Mouse (Mus musculus): ENCODE measurements at regions not wholly inside any gene's neighbourhood (a gene's known extent, or its start where the extent isn't known, plus 50 kb on each side); places are given as distances from the start of the nearest gene placed in this dataset.
A peak's percentile ranks its signal among the peaks of the same experiment; 100 is the strongest.

GRCm38 (mm10) chr8:23314275-23315123, 903.3 kb downstream of the Mrps31 start:
- no peaks in the 10 kb centered on the region for H3K36me3 ChIP-seq (ENCODE audit: insufficient read depth, low read length)
- ATAC-seq (ENCODE audit: low FRiP score, low TSS enrichment), result no peak
- no peak overlapping the region for H3K9ac ChIP-seq (replicated peaks; ENCODE audit: low read length)
- no peak overlapping the region; the same call in 1 of the 2 replicates for H3K4me2 ChIP-seq (replicated peaks; ENCODE audit: low read depth, low read length)
- H3K4me1 ChIP-seq (ENCODE audit: insufficient read depth, low read length), result no peaks in the 10 kb centered on the region
- WGBS, result 60% methylated on average over 16 of the region's 16 CpGs
- H3K9me3 ChIP-seq (ENCODE audit: low read length), result peaks cover 4% of the 10 kb centered on the region; the same call in 1 of the 2 replicates
- peak overlapping the region; percentile 62 for H3K27ac ChIP-seq (ENCODE audit: low read length)
- H3K27me3 ChIP-seq (ENCODE audit: insufficient read depth, low read length), result no peaks in the 10 kb centered on the region
- no peak overlapping the region for H3K4me3 ChIP-seq (ENCODE audit: low read length)

DNA sequence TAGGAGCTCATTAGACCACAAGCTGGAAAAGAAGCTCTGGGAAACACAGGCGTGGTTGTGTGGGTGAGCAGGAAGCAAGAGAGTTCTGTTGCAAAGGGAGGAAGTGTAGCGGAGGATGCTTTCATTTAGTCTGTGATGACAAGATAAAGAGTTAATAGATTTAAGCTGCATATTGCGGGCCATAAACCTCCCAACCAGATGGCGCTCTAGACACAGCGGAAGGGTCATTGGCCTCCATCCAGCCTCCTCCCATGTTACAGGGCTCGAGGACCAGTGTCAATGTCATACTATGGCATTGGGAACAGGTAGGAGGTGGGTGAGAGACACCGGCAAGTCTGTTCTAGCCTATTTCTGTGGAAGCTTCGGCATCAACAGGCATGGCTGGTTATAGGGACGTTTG, 908.4 kb downstream of the Mrps31 start:
- Histone ChIP-seq H3K4me2 (replicated peaks; ENCODE audit: low read depth, low read length) (no peak overlapping the region), H3K36me3 (ENCODE audit: insufficient read depth, low read length) (no peaks in the 10 kb centered on the region), H3K4me1 (ENCODE audit: insufficient read depth, low read length) (peaks cover 12% of the 10 kb centered on the region), H3K4me3 (ENCODE audit: low read length) (no peak overlapping the region), H3K9ac (replicated peaks; ENCODE audit: low read length) (no peak overlapping the region), H3K9me3 (ENCODE audit: low read length) (no peaks in the 10 kb centered on the region), H3K27me3 (ENCODE audit: insufficient read depth, low read length) (no peaks in the 10 kb centered on the region), H3K27ac (ENCODE audit: low read length) (no peak overlapping the region)
- WGBS, result 42% methylated on average over 9 of the region's 9 CpGs
- ATAC-seq (ENCODE audit: low FRiP score, low TSS enrichment), result no peak

- H3K4me2 ChIP-seq (replicated peaks; ENCODE audit: low read depth, low read length), result no peak overlapping the region
- no peak for ATAC-seq (ENCODE audit: low FRiP score, low TSS enrichment)
- no peaks in the 10 kb centered on the region for H3K9me3 ChIP-seq (ENCODE audit: low read length)
- peaks cover 12% of the 10 kb centered on the region for H3K4me1 ChIP-seq (ENCODE audit: insufficient read depth, low read length)
- H3K27me3 ChIP-seq (ENCODE audit: insufficient read depth, low read length), result no peaks in the 10 kb centered on the region
- H3K9ac ChIP-seq (replicated peaks; ENCODE audit: low read length), result no peak overlapping the region
- H3K27ac ChIP-seq (ENCODE audit: low read length), result peak overlapping the region; percentile 79
- no peak overlapping the region for H3K4me3 ChIP-seq (ENCODE audit: low read length)
- 25% methylated on average over 5 of the region's 5 CpGs for WGBS
- H3K36me3 ChIP-seq (ENCODE audit: insufficient read depth, low read length), result no peaks in the 10 kb centered on the region
Observed at GRCm38 (mm10) chr8:23321166-23321565, 910.0 kb downstream of the Mrps31 start.

DNA sequence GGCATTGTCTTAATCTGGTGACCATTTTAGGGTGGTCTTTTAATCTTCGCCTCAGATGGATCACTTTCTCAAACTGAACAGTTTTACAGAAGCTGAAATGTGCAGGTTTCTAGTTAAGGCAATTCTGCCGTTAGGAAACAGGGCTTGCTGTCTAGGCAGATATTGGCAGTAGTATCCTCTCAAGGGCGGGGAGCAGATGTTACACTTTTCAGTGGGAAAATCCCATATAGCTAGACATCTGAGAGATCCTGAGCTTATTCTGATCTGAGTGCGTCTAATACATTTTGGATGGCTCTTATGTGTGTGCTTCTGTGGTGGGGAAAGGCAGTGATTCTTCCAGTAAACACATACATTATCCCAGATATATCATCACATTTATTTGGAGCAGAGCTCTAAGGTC, 916.1 kb downstream of the Mrps31 start:
- Histone ChIP-seq H3K4me1 (ENCODE audit: insufficient read depth, low read length) (no peaks in the 10 kb centered on the region), H3K27ac (ENCODE audit: low read length) (no peak overlapping the region), H3K27me3 (ENCODE audit: insufficient read depth, low read length) (no peaks in the 10 kb centered on the region), H3K4me2 (replicated peaks; ENCODE audit: low read depth, low read length) (no peak overlapping the region), H3K9ac (replicated peaks; ENCODE audit: low read length) (no peak overlapping the region), H3K36me3 (ENCODE audit: insufficient read depth, low read length) (no peaks in the 10 kb centered on the region), H3K4me3 (ENCODE audit: low read length) (no peak overlapping the region), H3K9me3 (ENCODE audit: low read length) (no peaks in the 10 kb centered on the region)
- 86% methylated on average over 4 of the region's 4 CpGs for WGBS
- no peak for ATAC-seq (ENCODE audit: low FRiP score, low TSS enrichment)

- 24% methylated on average over 4 of the region's 4 CpGs for WGBS
- Histone ChIP-seq H3K9ac (replicated peaks; ENCODE audit: low read length) (no peak overlapping the region), H3K27me3 (ENCODE audit: insufficient read depth, low read length) (no peaks in the 10 kb centered on the region), H3K9me3 (ENCODE audit: low read length) (peaks cover 5% of the 10 kb centered on the region), H3K27ac (ENCODE audit: low read length) (no peak overlapping the region), H3K4me1 (ENCODE audit: insufficient read depth, low read length) (no peaks in the 10 kb centered on the region), H3K4me3 (ENCODE audit: low read length) (no peak overlapping the region), H3K4me2 (replicated peaks; ENCODE audit: low read depth, low read length) (no peak overlapping the region), H3K36me3 (ENCODE audit: insufficient read depth, low read length) (no peaks in the 10 kb centered on the region)
- no peak for ATAC-seq (ENCODE audit: low FRiP score, low TSS enrichment)
Observed at GRCm38 (mm10) chr8:23344161-23344560, 933.0 kb downstream of the Mrps31 start.

DNA sequence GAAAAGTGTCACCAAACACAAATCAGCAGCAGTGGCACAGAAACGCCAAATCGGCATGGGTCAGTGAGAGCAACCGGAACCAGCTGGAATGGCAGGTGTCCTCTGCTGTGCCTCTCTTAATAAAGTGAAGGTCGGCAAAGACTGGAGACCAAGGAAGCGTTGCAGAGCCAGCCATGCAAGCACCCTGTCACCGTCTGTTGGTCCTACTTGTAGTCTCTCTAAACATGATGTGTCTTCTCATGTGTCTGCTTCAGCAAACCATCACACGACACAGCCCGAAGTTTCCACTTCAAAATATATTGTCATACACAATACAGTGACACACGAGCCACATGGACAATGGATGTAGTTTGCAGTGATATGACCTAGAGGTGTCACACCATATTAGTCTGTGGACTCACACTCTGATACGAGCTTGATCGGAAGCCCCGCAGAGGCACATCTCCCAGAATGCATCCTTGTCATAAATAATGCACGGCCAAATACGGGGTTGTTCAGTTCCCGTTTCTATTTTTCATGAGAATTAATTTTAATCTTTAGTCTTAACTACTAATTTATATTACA, 940.3 kb downstream of the Mrps31 start:
- WGBS, result 64% methylated on average over 15 of the region's 15 CpGs
- Histone ChIP-seq H3K4me2 (replicated peaks; ENCODE audit: low read depth, low read length) (no peak overlapping the region), H3K27ac (ENCODE audit: low read length) (no peak overlapping the region), H3K9me3 (ENCODE audit: low read length) (no peaks in the 10 kb centered on the region), H3K27me3 (ENCODE audit: insufficient read depth, low read length) (no peaks in the 10 kb centered on the region), H3K36me3 (ENCODE audit: insufficient read depth, low read length) (no peaks in the 10 kb centered on the region), H3K9ac (replicated peaks; ENCODE audit: low read length) (no peak overlapping the region), H3K4me3 (ENCODE audit: low read length) (no peak overlapping the region), H3K4me1 (ENCODE audit: insufficient read depth, low read length) (peaks cover 10% of the 10 kb centered on the region; the same call in 1 of the 2 replicates)
- ATAC-seq (ENCODE audit: low FRiP score, low TSS enrichment), result no peak

DNA sequence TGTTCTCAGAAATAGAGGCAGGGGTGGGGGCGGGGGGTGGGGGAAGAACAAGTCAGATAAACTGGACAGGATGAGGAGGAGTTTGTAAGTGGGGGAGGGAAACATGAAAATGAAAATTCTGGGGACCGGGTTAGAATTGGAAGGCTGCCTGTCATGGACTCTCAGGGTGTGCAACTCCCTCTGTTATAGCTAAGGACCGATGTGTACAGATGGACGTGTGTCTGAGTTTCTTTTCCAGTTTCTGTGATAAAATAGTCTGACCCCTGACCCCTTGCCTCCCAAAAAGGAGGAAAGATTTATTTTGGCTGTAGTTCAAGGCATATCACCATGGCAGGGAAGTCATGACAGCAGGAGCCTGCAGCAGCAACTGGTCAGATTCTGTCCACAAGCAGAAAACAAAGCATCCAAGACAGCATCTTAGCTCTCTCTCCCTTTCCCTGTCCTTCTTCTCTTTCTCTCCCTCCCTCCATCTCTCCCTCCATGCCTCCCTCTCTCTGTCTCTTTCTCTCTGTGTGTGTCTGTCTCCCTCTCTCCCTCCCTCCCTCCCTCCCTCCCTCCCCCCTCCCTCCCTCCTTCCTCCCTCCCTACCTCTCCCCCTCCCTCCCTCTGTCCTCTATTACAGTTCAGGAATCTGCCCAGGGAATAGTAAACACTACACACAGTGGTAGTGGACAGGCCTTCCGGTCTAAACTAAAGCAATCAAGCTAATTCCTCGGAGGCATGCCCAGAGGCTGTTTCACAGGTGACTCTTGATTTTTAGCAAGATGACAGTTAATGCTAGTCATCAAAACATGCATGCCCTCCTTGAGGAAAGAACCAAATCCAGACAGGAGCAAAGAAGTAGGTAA, 941.3 kb downstream of the Mrps31 start:
- ATAC-seq (ENCODE audit: low FRiP score, low TSS enrichment), result peak; percentile 70

DNA sequence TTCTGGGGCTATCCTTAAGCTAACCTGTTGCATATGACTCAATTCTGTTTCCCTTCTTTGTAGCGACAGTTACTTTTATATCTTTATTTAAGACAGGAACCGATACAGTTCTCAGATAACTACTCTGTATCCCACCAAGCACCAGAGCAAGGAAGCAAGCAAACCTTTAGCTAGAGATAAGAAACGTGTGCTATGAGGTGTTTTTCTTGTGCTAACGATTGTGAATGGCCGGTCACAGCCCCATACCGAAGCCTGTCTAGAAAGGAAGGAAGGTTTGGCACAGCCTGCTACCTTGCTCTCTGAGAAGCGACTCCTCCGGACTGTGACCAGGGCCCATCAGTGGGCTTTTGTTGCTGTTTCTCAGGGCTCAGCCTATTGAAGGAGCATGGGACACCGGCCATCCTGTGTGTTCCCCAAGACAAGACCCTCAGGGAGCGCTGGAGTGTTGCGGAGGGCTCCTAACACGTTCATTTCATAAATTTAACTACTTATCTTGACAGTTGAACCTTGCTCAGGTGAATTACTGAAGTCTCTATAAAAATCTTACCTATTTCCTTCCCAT, 949.0 kb downstream of the Mrps31 start:
- H3K9me3 ChIP-seq (ENCODE audit: low read length), result peaks cover 9% of the 10 kb centered on the region
- no peak overlapping the region for H3K9ac ChIP-seq (replicated peaks; ENCODE audit: low read length)
- H3K27me3 ChIP-seq (ENCODE audit: insufficient read depth, low read length), result no peaks in the 10 kb centered on the region
- WGBS, result 47% methylated on average over 12 of the region's 12 CpGs
- no peak for ATAC-seq (ENCODE audit: low FRiP score, low TSS enrichment)
- H3K4me2 ChIP-seq (replicated peaks; ENCODE audit: low read depth, low read length), result no peak overlapping the region
- no peak overlapping the region for H3K4me3 ChIP-seq (ENCODE audit: low read length)
- no peak overlapping the region for H3K27ac ChIP-seq (ENCODE audit: low read length)
- H3K36me3 ChIP-seq (ENCODE audit: insufficient read depth, low read length), result no peaks in the 10 kb centered on the region
- no peaks in the 10 kb centered on the region for H3K4me1 ChIP-seq (ENCODE audit: insufficient read depth, low read length)

More for the DNA sequence above, 941.3 kb downstream of the Mrps31 start:
- H3K9me3 ChIP-seq (ENCODE audit: low read length), result no peaks in the 10 kb centered on the region
- H3K4me3 ChIP-seq (ENCODE audit: low read length), result no peak overlapping the region
- H3K4me2 ChIP-seq (replicated peaks; ENCODE audit: low read depth, low read length), result peak overlapping the region; percentile 35
- 22% methylated on average over 6 of the region's 6 CpGs for WGBS
- peaks cover 10% of the 10 kb centered on the region; the same call in 1 of the 2 replicates for H3K4me1 ChIP-seq (ENCODE audit: insufficient read depth, low read length)
- H3K27me3 ChIP-seq (ENCODE audit: insufficient read depth, low read length), result no peaks in the 10 kb centered on the region
- H3K36me3 ChIP-seq (ENCODE audit: insufficient read depth, low read length), result no peaks in the 10 kb centered on the region
- H3K27ac ChIP-seq (ENCODE audit: low read length), result no peak overlapping the region
- no peak overlapping the region for H3K9ac ChIP-seq (replicated peaks; ENCODE audit: low read length)

- ATAC-seq (ENCODE audit: low FRiP score, low TSS enrichment), result no peak
- Histone ChIP-seq H3K9me3 (ENCODE audit: low read length) (peaks cover 9% of the 10 kb centered on the region), H3K4me1 (ENCODE audit: insufficient read depth, low read length) (no peaks in the 10 kb centered on the region), H3K4me3 (ENCODE audit: low read length) (no peak overlapping the region), H3K27me3 (ENCODE audit: insufficient read depth, low read length) (no peaks in the 10 kb centered on the region), H3K36me3 (ENCODE audit: insufficient read depth, low read length) (no peaks in the 10 kb centered on the region), H3K4me2 (replicated peaks; ENCODE audit: low read depth, low read length) (no peak overlapping the region), H3K27ac (ENCODE audit: low read length) (no peak overlapping the region), H3K9ac (replicated peaks; ENCODE audit: low read length) (no peak overlapping the region)
- 40% methylated on average over 9 of the region's 9 CpGs for WGBS
Observed at GRCm38 (mm10) chr8:23360850-23361274, 949.7 kb downstream of the Mrps31 start.
